Mouse (Mus musculus) NIH3T3 (cell line): ENCODE measurements around the gene Mycn.

Experiments used
- DNase-seq: peaks from one replicate; pipeline ENCODE4 v3.0.0-alpha.2; 2012; ENCODE audit warnings: low read depth

Mycn gene

GRCm38 (mm10) chr12:12941661-12942363 lies at the start of gene Mycn:
Mycn (minus strand) TSS chr12:12941914.
- peak; percentile 73 for DNase-seq

GRCm38 (mm10) chr12:12987376-12987775 lies 45.7 kb upstream of the Mycn start:
- DNase-seq: no peak

GRCm38 (mm10) chr12:12986612-12987206 lies 45.0 kb upstream of the Mycn start:
- no peak for DNase-seq

GRCm38 (mm10) chr12:12983032-12983431 lies 41.3 kb upstream of the Mycn start:
- DNase-seq: peak; percentile 40

GRCm38 (mm10) chr12:12975397-12975796 lies 33.7 kb upstream of the Mycn start:
- DNase-seq: no peak

- peak; percentile 44 for DNase-seq
Measured at GRCm38 (mm10) chr12:12972756-12973435, 31.2 kb upstream of the Mycn start.

GRCm38 (mm10) chr12:12967946-12968345 lies 26.2 kb upstream of the Mycn start:
- DNase-seq: no peak

GRCm38 (mm10) chr12:12964856-12965255 lies 23.1 kb upstream of the Mycn start:
- no peak for DNase-seq

GRCm38 (mm10) chr12:12947606-12948005 lies 5.9 kb upstream of the Mycn start:
- DNase-seq: no peak

- no peak for DNase-seq
Measured at GRCm38 (mm10) chr12:12943288-12943687, 1.6 kb upstream of the Mycn start.

- peak; percentile 88 for DNase-seq
Measured at GRCm38 (mm10) chr12:12942364-12943050, 793 bp upstream of the Mycn start.

- peak; percentile 12 for DNase-seq
Measured at GRCm38 (mm10) chr12:12941129-12941504, 597 bp downstream of the Mycn start.

GRCm38 (mm10) chr12:12940466-12941128 lies 1.1 kb downstream of the Mycn start:
- no peak for DNase-seq

- no peak for DNase-seq
Measured at GRCm38 (mm10) chr12:12939581-12940465, 1.9 kb downstream of the Mycn start.

GRCm38 (mm10) chr12:12938850-12939249 lies 2.9 kb downstream of the Mycn start:
- DNase-seq: no peak

- peak; percentile 14 for DNase-seq
Measured at GRCm38 (mm10) chr12:12938361-12938760, 3.4 kb downstream of the Mycn start.

- DNase-seq: no peak
Measured at GRCm38 (mm10) chr12:12937746-12938145, 4.0 kb downstream of the Mycn start.

GRCm38 (mm10) chr12:12937088-12937487 lies 4.6 kb downstream of the Mycn start:
- no peak for DNase-seq

- no peak for DNase-seq
Measured at GRCm38 (mm10) chr12:12932238-12932637, 9.5 kb downstream of the Mycn start.

- no peak for DNase-seq
Measured at GRCm38 (mm10) chr12:12928239-12928638, 13.5 kb downstream of the Mycn start.

- no peak for DNase-seq
Measured at GRCm38 (mm10) chr12:12926975-12927527, 14.7 kb downstream of the Mycn start.
